Mouse (Mus musculus): ENCODE results near the gene Lhfp. TPM values are rescaled to one million over a fixed set of nuclear protein-coding genes. Genes with fewer than 3 reads are reported as not detected.
A peak's percentile ranks its signal among the peaks of the same experiment; 100 is the strongest.

Gene Lhfp
- polyA plus RNA-seq, 1 experiment from 2014 or later: 64.1 TPM

DNA sequence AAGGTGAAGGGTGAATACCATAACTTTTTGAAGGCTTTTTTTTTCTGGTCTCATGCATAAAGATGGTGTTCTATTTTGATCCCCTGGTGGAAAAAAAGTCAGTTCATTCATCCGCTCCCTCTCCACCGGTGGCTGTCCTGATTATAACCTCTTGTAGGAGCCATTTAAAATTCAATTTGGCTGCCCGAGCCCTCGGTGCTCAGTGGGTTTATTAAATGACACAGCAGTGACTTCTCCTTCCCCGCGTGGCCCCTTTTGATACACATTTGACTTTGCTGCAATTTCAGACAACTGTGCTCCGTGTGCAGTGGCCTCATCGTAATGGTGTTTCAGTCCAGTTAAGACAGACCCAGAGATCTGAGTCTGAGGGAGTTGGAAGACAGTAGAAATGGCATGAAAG is 11.1 kb downstream of the Lhfp start:
- Histone ChIP-seq H3K36me3 (ENCODE audit: control insufficient read depth, insufficient read depth, low read length) (no peaks in the 10 kb centered on the region), H3K27me3 (replicated peaks; ENCODE audit: control insufficient read depth, insufficient read depth, low read length) (no peaks in the 10 kb centered on the region), H3K4me3 (ENCODE audit: low read length) (no peak overlapping the region), H3K9me3 (ENCODE audit: control insufficient read depth, low read length) (no peaks in the 10 kb centered on the region), H3K4me2 (ENCODE audit: low read length) (0 out of 2 replicates have a peak overlapping the region, but pooled peaks have one; percentile 1), H3K4me1 (ENCODE audit: control insufficient read depth, insufficient read depth, low read depth, low read length) (no peaks in the 10 kb centered on the region), H3K27ac (ENCODE audit: low read depth, low read length) (no peak overlapping the region), H3K9ac (ENCODE audit: low read depth, low read length) (no peak overlapping the region)
- no peak for ATAC-seq
- WGBS: 18% methylated on average over 8 of the region's 8 CpGs

DNA sequence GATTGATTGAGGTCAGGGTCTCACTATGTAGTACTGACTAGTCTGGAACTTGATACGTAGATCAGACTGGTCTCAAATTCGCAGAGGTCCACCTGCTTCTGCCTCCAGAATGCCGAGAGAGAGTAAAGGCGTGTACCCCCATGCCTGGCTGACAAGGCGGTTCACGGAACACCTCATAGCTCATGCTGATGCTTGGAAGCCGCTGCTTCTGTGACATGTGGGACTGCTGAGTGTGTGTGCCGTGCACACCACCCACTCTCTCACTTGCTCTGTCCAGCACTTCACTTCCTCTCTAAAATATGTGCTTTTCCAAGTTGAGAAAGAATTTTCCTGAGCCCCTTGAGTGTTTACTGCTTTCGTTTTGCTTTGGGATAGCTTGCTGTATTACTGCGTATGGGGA is 15.1 kb downstream of the Lhfp start:
- 95% methylated on average over 10 of the region's 10 CpGs for WGBS
- H3K9me3 ChIP-seq (ENCODE audit: control insufficient read depth, low read length): no peaks in the 10 kb centered on the region
- H3K27ac ChIP-seq (ENCODE audit: low read depth, low read length): no peak overlapping the region
- H3K4me2 ChIP-seq (ENCODE audit: low read length): no peak overlapping the region
- no peak overlapping the region for H3K4me3 ChIP-seq (ENCODE audit: low read length)
- H3K4me1 ChIP-seq (ENCODE audit: control insufficient read depth, insufficient read depth, low read depth, low read length): peaks cover 2% of the 10 kb centered on the region; the same call in 1 of the 2 replicates
- H3K27me3 ChIP-seq (replicated peaks; ENCODE audit: control insufficient read depth, insufficient read depth, low read length): no peaks in the 10 kb centered on the region
- ATAC-seq: no peak
- H3K9ac ChIP-seq (ENCODE audit: low read depth, low read length): no peak overlapping the region
- H3K36me3 ChIP-seq (ENCODE audit: control insufficient read depth, insufficient read depth, low read length): no peaks in the 10 kb centered on the region

DNA sequence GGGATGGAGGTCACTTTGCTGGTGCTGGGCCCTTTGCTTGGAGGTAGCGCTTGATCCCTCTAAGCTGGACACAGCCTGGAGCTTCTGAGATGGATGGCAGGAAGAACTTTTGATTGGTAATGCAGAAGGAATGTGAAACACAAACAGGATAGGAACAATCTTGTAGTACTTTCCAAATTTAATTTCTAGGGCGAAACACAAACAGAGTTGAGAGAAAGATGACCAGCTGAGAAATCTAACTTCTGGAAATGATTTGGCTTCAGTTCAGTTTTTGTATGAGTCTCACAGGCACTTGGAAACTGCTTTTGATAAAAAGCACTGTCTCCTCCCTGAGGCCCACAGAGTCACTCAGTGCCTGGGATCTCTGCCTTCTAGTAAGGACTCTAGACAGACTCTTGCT is 18.6 kb downstream of the Lhfp start:
- Histone ChIP-seq H3K9ac (ENCODE audit: low read depth, low read length) (no peak overlapping the region), H3K9me3 (ENCODE audit: control insufficient read depth, low read length) (no peaks in the 10 kb centered on the region), H3K27ac (ENCODE audit: low read depth, low read length) (no peak overlapping the region), H3K4me1 (ENCODE audit: control insufficient read depth, insufficient read depth, low read depth, low read length) (peaks cover 7% of the 10 kb centered on the region; the same call in 1 of the 2 replicates), H3K27me3 (replicated peaks; ENCODE audit: control insufficient read depth, insufficient read depth, low read length) (no peaks in the 10 kb centered on the region), H3K36me3 (ENCODE audit: control insufficient read depth, insufficient read depth, low read length) (no peaks in the 10 kb centered on the region), H3K4me2 (ENCODE audit: low read length) (no peak overlapping the region), H3K4me3 (ENCODE audit: low read length) (no peak overlapping the region)
- 86% methylated on average over 2 of the region's 2 CpGs for WGBS
- no peak for ATAC-seq

DNA sequence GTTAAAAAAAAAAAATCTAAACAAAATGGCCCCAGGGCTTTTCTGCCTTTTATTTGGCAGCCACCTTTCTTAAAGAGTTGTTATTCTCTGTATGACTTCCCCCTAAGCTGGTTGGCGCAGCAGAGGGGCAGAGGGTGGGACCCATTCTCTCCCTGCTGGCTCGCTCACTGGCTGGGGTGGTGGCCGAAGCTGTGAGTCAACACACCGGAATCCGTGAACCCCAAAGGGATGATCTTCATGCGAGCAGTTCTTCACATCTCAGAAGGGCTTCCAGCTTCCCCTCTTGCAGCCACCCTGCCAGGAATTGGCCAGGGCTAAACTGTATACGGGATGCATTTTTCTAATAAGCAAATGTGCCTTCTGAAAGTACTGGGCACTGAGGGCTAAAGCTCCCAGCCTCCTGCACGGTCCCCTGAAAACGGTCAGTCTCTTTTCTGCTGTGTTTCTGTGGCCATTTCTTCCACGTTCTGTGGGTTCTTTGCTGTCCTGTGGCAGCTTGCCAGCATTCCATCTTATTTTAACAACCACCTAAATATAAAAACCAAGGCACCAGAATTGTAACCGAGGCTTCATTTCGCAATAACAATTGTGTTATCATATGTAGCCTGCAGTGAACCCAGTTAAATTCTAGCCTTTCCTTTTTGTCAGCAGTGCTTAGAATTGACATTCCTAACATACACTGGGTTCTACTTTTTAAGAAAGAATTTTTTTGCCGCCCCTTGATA is 22.3 kb downstream of the Lhfp start:
- no peaks in the 10 kb centered on the region for H3K36me3 ChIP-seq (ENCODE audit: control insufficient read depth, insufficient read depth, low read length)
- no peak for ATAC-seq
- no peaks in the 10 kb centered on the region for H3K9me3 ChIP-seq (ENCODE audit: control insufficient read depth, low read length)
- no peak overlapping the region for H3K9ac ChIP-seq (ENCODE audit: low read depth, low read length)
- no peak overlapping the region; the same call in 1 of the 2 replicates for H3K27ac ChIP-seq (ENCODE audit: low read depth, low read length)
- H3K4me1 ChIP-seq (ENCODE audit: control insufficient read depth, insufficient read depth, low read depth, low read length): peaks cover 7% of the 10 kb centered on the region; the same call in 1 of the 2 replicates
- no peak overlapping the region for H3K4me2 ChIP-seq (ENCODE audit: low read length)
- 52% methylated on average over 13 of the region's 13 CpGs for WGBS
- H3K27me3 ChIP-seq (replicated peaks; ENCODE audit: control insufficient read depth, insufficient read depth, low read length): no peaks in the 10 kb centered on the region
- H3K4me3 ChIP-seq (ENCODE audit: low read length): no peak overlapping the region

DNA sequence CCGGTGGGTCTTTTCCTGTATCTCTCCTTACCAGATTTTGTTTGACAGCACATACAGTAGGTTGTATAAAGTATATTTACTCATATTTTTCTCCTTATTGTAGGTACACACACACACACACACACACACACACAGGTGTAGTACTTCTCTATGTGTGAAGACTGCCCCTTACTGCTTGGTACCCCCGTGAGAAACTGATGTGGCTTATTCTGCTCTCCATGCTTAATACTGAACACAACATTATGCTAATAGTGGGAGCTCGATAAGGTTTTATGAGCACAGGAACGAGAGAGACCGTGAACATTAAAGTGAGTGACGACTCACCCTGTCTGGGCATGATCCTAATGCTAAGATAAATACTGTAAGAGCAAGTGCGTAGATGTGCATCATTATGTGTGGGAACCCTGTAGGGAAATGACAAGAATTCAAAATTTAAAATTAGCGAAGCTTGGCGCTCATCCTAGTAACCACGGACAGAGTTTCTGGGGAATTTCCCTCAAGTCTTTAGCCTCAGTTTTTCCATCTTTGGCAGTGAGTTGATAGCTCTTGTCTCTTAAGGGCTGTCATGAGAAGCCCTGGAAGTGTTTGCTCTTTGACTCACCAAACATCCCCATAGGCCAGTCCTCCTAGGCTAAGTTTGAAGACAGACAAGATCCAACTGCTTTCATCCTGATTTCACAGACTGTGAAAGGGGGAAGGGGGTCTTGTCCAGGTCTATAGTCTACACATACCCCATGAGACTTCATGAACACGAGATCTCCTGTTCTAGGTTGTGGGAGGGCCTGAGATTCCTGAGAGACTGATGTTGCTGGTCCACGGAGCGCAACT is 24.2 kb downstream of the Lhfp start:
- H3K27me3 ChIP-seq (replicated peaks; ENCODE audit: control insufficient read depth, insufficient read depth, low read length): no peaks in the 10 kb centered on the region
- H3K9ac ChIP-seq (ENCODE audit: low read depth, low read length): no peak overlapping the region
- H3K9me3 ChIP-seq (ENCODE audit: control insufficient read depth, low read length): no peaks in the 10 kb centered on the region
- no peak overlapping the region for H3K4me3 ChIP-seq (ENCODE audit: low read length)
- H3K27ac ChIP-seq (ENCODE audit: low read depth, low read length): no peak overlapping the region
- no peaks in the 10 kb centered on the region for H3K36me3 ChIP-seq (ENCODE audit: control insufficient read depth, insufficient read depth, low read length)
- no peak overlapping the region for H3K4me2 ChIP-seq (ENCODE audit: low read length)
- ATAC-seq: 0 out of 2 replicates have a peak, but pooled peaks have one; percentile 20
- H3K4me1 ChIP-seq (ENCODE audit: control insufficient read depth, insufficient read depth, low read depth, low read length): peaks cover 5% of the 10 kb centered on the region; the same call in 1 of the 2 replicates
- 72% methylated on average over 13 of the region's 13 CpGs for WGBS

DNA sequence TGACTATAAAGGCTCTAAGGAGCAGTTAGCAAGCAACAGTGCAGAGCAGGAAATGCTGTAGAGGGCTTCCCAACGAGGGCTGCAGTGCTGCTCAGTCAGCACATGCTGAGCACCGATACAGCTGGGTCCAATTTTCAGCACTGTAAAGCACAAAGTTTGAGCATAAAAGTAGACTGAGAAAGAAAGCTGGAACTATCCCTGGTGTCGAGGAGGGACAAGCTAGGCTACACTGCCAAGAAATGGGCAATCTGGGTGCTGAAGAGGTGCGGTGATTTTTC is 24.7 kb downstream of the Lhfp start:
- Histone ChIP-seq H3K4me3 (ENCODE audit: low read length) (no peak overlapping the region), H3K9me3 (ENCODE audit: control insufficient read depth, low read length) (no peaks in the 10 kb centered on the region), H3K27me3 (replicated peaks; ENCODE audit: control insufficient read depth, insufficient read depth, low read length) (no peaks in the 10 kb centered on the region), H3K27ac (ENCODE audit: low read depth, low read length) (no peak overlapping the region), H3K4me2 (ENCODE audit: low read length) (no peak overlapping the region), H3K36me3 (ENCODE audit: control insufficient read depth, insufficient read depth, low read length) (no peaks in the 10 kb centered on the region), H3K9ac (ENCODE audit: low read depth, low read length) (no peak overlapping the region), H3K4me1 (ENCODE audit: control insufficient read depth, insufficient read depth, low read depth, low read length) (peaks cover 5% of the 10 kb centered on the region; the same call in 1 of the 2 replicates)
- ATAC-seq: 0 out of 2 replicates have a peak, but pooled peaks have one; percentile 11
- WGBS: 80% methylated on average over 4 of the region's 4 CpGs

DNA sequence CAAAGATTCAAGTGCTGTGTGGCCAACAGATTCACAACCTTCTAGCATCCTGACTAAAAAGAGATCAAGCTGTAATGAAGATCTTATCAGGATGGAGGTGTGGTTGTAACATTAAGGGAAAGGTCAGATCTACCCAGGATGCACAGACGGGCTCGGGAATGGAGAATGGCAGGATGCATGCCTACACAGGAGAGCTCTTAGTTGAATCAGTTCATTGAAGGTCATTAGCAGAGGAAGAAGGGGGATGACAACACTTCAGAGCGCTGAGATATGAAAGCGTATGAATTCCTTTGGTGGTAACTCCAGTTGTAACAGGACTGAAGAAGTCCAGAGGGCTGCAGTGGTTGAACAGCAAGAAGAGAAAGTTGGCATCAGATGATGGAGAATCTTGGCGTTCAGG is 27.1 kb downstream of the Lhfp start:
- 92% methylated on average over 5 of the region's 5 CpGs for WGBS
- Histone ChIP-seq H3K9me3 (ENCODE audit: control insufficient read depth, low read length) (no peaks in the 10 kb centered on the region), H3K27ac (ENCODE audit: low read depth, low read length) (no peak overlapping the region), H3K27me3 (replicated peaks; ENCODE audit: control insufficient read depth, insufficient read depth, low read length) (no peaks in the 10 kb centered on the region), H3K9ac (ENCODE audit: low read depth, low read length) (no peak overlapping the region), H3K36me3 (ENCODE audit: control insufficient read depth, insufficient read depth, low read length) (no peaks in the 10 kb centered on the region), H3K4me2 (ENCODE audit: low read length) (no peak overlapping the region), H3K4me1 (ENCODE audit: control insufficient read depth, insufficient read depth, low read depth, low read length) (peaks cover 4% of the 10 kb centered on the region; the same call in 1 of the 2 replicates), H3K4me3 (ENCODE audit: low read length) (no peak overlapping the region)
- no peak for ATAC-seq

DNA sequence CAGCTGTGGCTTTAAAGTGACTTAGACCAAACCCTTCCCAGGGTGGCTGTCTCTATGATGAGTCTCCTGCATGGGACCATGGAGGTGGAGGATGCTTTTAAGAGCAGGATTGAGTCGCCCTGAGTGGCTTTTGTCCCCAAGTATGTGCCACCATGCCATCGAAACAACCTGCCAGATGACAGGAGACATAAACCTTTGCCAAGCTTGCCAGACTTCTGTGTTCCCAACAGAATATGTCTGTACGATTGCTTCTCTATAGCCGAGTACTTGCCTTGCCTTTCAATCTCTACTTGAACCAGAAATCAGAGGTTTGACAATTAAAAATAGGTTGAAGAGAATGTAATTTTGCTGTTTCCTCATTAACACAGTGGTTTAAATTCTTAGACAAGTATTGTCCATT is 32.9 kb downstream of the Lhfp start:
- ATAC-seq: no peak
- Histone ChIP-seq H3K4me3 (ENCODE audit: low read length) (no peak overlapping the region), H3K27ac (ENCODE audit: low read depth, low read length) (no peak overlapping the region), H3K36me3 (ENCODE audit: control insufficient read depth, insufficient read depth, low read length) (no peaks in the 10 kb centered on the region), H3K27me3 (replicated peaks; ENCODE audit: control insufficient read depth, insufficient read depth, low read length) (no peaks in the 10 kb centered on the region), H3K9ac (ENCODE audit: low read depth, low read length) (no peak overlapping the region), H3K4me2 (ENCODE audit: low read length) (no peak overlapping the region), H3K4me1 (ENCODE audit: control insufficient read depth, insufficient read depth, low read depth, low read length) (no peaks in the 10 kb centered on the region), H3K9me3 (ENCODE audit: control insufficient read depth, low read length) (no peaks in the 10 kb centered on the region)
- 86% methylated on average over 4 of the region's 4 CpGs for WGBS

DNA sequence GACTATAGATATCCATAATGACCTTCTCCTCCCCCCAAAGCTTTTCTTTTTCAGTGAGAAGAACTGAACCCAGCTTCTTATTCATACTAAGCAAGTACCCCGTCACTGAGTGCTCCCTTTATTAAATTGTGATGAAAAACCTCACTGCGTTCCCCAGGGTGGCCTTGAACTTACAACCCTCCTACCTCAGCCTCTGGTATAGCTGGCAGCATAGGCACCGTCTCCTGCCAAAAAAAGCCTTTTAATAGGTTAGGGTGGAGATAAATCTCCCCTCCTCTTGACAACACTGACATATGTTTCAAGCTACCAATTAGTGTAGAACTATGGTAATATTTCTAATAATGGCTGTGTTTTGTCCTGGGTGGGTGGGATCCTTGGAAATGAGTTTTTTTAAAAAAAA is 33.4 kb downstream of the Lhfp start:
- no peaks in the 10 kb centered on the region for H3K4me1 ChIP-seq (ENCODE audit: control insufficient read depth, insufficient read depth, low read depth, low read length)
- 72% methylated on average over 3 of the region's 3 CpGs for WGBS
- no peaks in the 10 kb centered on the region for H3K27me3 ChIP-seq (replicated peaks; ENCODE audit: control insufficient read depth, insufficient read depth, low read length)
- H3K9me3 ChIP-seq (ENCODE audit: control insufficient read depth, low read length): no peaks in the 10 kb centered on the region
- no peak overlapping the region for H3K9ac ChIP-seq (ENCODE audit: low read depth, low read length)
- no peak overlapping the region for H3K27ac ChIP-seq (ENCODE audit: low read depth, low read length)
- H3K4me3 ChIP-seq (ENCODE audit: low read length): no peak overlapping the region
- no peak for ATAC-seq
- H3K36me3 ChIP-seq (ENCODE audit: control insufficient read depth, insufficient read depth, low read length): no peaks in the 10 kb centered on the region
- H3K4me2 ChIP-seq (ENCODE audit: low read length): no peak overlapping the region
